Mouse (Mus musculus) limb, embryonic 15.5 days (tissue): Measurements from ENCODE around the gene Tuba8. TPM values are rescaled to one million over a fixed set of nuclear protein-coding genes. Genes with fewer than 3 reads are reported as not detected.

ENCODE experiments used
- ATAC-seq: fragments of 200-750 bp; cut with Nextera tagmentation; 2 replicates; pipeline ENCODE4 v1.8.0; 2017; ENCODE audit warnings: low read depth, moderate TSS enrichment; ENCODE audit not compliant: insufficient number of reproducible peaks, low FRiP score, low TSS enrichment
- H3K27ac ChIP-seq: fragments of 300-500 bp; sonication (generic); 2 replicates; pipeline ENCODE4 v1.5.1; 2015; ENCODE audit warnings: moderate library complexity, mild to moderate bottlenecking, inconsistent platforms
- H3K27me3 ChIP-seq: fragments of 300-500 bp; sonication (generic); 2 replicates; pipeline ENCODE4 v1.6.1; 2015; ENCODE audit warnings: inconsistent platforms
- H3K36me3 ChIP-seq: fragments of 300-500 bp; sonication (generic); 2 replicates; pipeline ENCODE4 v1.6.1; 2015; ENCODE audit warnings: inconsistent platforms
- H3K4me1 ChIP-seq: fragments of 300-500 bp; sonication (generic); 2 replicates; pipeline ENCODE4 v1.6.1; 2015; ENCODE audit warnings: inconsistent platforms
- H3K4me2 ChIP-seq: fragments of 300-500 bp; sonication (generic); 2 replicates; pipeline ENCODE4 v1.6.1; 2015; ENCODE audit warnings: mild to moderate bottlenecking, inconsistent platforms
- H3K4me3 ChIP-seq: fragments of 300-500 bp; sonication (generic); 2 replicates; pipeline ENCODE4 v1.5.1; 2015; ENCODE audit warnings: mild to moderate bottlenecking, inconsistent platforms
- H3K9ac ChIP-seq: fragments of 300-500 bp; sonication (generic); 2 replicates; pipeline ENCODE4 v1.6.1; 2015; ENCODE audit warnings: inconsistent platforms
- H3K9me3 ChIP-seq: fragments of 300-500 bp; sonication (generic); 2 replicates; pipeline ENCODE4 v1.6.1; 2016; ENCODE audit warnings: inconsistent platforms
- WGBS: fragments of 180-500 bp; shearing (Covaris S2); methylation state at CpG from one replicate; pipeline ENCODE4 v1.1.7; 2015; 5-methylcytosine and 5-hydroxymethylcytosine counted together
- polyA plus RNA-seq: library from polyadenylated mRNA; unstranded; fragments of >200 nt; fragmentation: Nextera tagmentation; extraction: Ambion mirVana; gene quantifications from 2 replicates; pipeline ENCODE4 v1.2.1, GENCODE M21; 2015

Tuba8 gene
- polyA plus RNA-seq, 1 experiment from 2014 or later = 16.3 TPM

- Histone ChIP-seq H3K4me2 (no peak overlapping the region), H3K36me3 (no peaks in the 10 kb centered on the region), H3K27ac (no peak overlapping the region), H3K9ac (no peak overlapping the region), H3K9me3 (no peaks in the 10 kb centered on the region), H3K4me3 (no peak overlapping the region), H3K4me1 (no peaks in the 10 kb centered on the region), H3K27me3 (peaks cover 8% of the 10 kb centered on the region; the same call in 1 of the 2 replicates)
- WGBS = 41% methylated on average over 10 of the region's 10 CpGs
- no peak for ATAC-seq
Observed at GRCm38 (mm10) chr6:121243161-121243560, 32.7 kb downstream of the Tuba8 start.

GRCm38 (mm10) chr6:121245127-121246036 is 34.9 kb downstream of the Tuba8 start, which contains the start of gene Usp18:
Usp18 (plus strand) TSS chr6:121245906.
- Histone ChIP-seq H3K4me3 (peak within 1 kb of the TSS; percentile 51), H3K4me2 (peak within 1 kb of the TSS; percentile 55), H3K36me3 (no peaks in the 10 kb centered on the region), H3K27me3 (peaks cover 8% of the 10 kb centered on the region; the same call in 1 of the 2 replicates), H3K9me3 (no peaks in the 10 kb centered on the region), H3K9ac (peak within 1 kb of the TSS; percentile 35; the same call in 1 of the 2 replicates), H3K4me1 (no peaks in the 10 kb centered on the region), H3K27ac (no peak within 1 kb of the TSS)
- ATAC-seq = peak; percentile 88
- WGBS = 6% methylated on average over 35 of the region's 35 CpGs

GRCm38 (mm10) chr6:121246037-121246361 is 35.5 kb downstream of the Tuba8 start:
- Histone ChIP-seq H3K27ac (no peak overlapping the region), H3K9ac (peak overlapping the region; percentile 35; the same call in 1 of the 2 replicates), H3K9me3 (no peaks in the 10 kb centered on the region), H3K4me2 (peak overlapping the region; percentile 55), H3K4me1 (no peaks in the 10 kb centered on the region), H3K27me3 (peaks cover 6% of the 10 kb centered on the region; the same call in 1 of the 2 replicates), H3K36me3 (no peaks in the 10 kb centered on the region), H3K4me3 (peak overlapping the region; percentile 51)
- WGBS = 4% methylated on average over 4 of the region's 4 CpGs
- ATAC-seq = 0 out of 2 replicates have a peak, but pooled peaks have one; percentile 9

GRCm38 (mm10) chr6:121250406-121250805 is 39.9 kb downstream of the Tuba8 start:
- ATAC-seq = no peak
- 68% methylated on average over 1 of the region's 1 CpGs for WGBS
- H3K4me1 ChIP-seq = no peaks in the 10 kb centered on the region
- no peaks in the 10 kb centered on the region for H3K9me3 ChIP-seq
- no peak overlapping the region for H3K27ac ChIP-seq
- H3K27me3 ChIP-seq = no peaks in the 10 kb centered on the region
- no peak overlapping the region for H3K4me3 ChIP-seq
- H3K9ac ChIP-seq = no peak overlapping the region
- H3K36me3 ChIP-seq = no peaks in the 10 kb centered on the region
- no peak overlapping the region for H3K4me2 ChIP-seq

- no peak overlapping the region for H3K27ac ChIP-seq
- H3K9me3 ChIP-seq = no peaks in the 10 kb centered on the region
- H3K4me3 ChIP-seq = no peak overlapping the region
- no peaks in the 10 kb centered on the region for H3K27me3 ChIP-seq
- H3K9ac ChIP-seq = no peak overlapping the region
- 62% methylated on average over 5 of the region's 5 CpGs for WGBS
- ATAC-seq = no peak
- no peak overlapping the region for H3K4me2 ChIP-seq
- H3K36me3 ChIP-seq = no peaks in the 10 kb centered on the region
- no peaks in the 10 kb centered on the region for H3K4me1 ChIP-seq
Observed at GRCm38 (mm10) chr6:121251256-121251655, 40.8 kb downstream of the Tuba8 start.

- Histone ChIP-seq H3K36me3 (no peaks in the 10 kb centered on the region), H3K9ac (no peak overlapping the region), H3K9me3 (no peaks in the 10 kb centered on the region), H3K4me2 (no peak overlapping the region), H3K4me3 (no peak overlapping the region), H3K27ac (no peak overlapping the region), H3K4me1 (no peaks in the 10 kb centered on the region), H3K27me3 (no peaks in the 10 kb centered on the region)
- ATAC-seq = no peak
- WGBS = 30% methylated on average over 9 of the region's 9 CpGs
Observed at GRCm38 (mm10) chr6:121260548-121260947, 50.1 kb downstream of the Tuba8 start.

GRCm38 (mm10) chr6:121261233-121261632 is 50.7 kb downstream of the Tuba8 start:
- Histone ChIP-seq H3K4me2 (no peak overlapping the region), H3K36me3 (no peaks in the 10 kb centered on the region), H3K4me1 (no peaks in the 10 kb centered on the region), H3K9me3 (no peaks in the 10 kb centered on the region), H3K9ac (no peak overlapping the region), H3K27ac (no peak overlapping the region), H3K4me3 (no peak overlapping the region), H3K27me3 (no peaks in the 10 kb centered on the region)
- 74% methylated on average over 8 of the region's 8 CpGs for WGBS
- no peak for ATAC-seq

- ATAC-seq = no peak
- H3K9me3 ChIP-seq = no peaks in the 10 kb centered on the region
Observed at GRCm38 (mm10) chr6:121262004-121262403, 51.5 kb downstream of the Tuba8 start.

GRCm38 (mm10) chr6:121262496-121262895 is 52.0 kb downstream of the Tuba8 start:
- Histone ChIP-seq H3K4me1 (no peaks in the 10 kb centered on the region), H3K4me2 (no peak overlapping the region), H3K4me3 (no peak overlapping the region), H3K27ac (no peak overlapping the region), H3K9me3 (no peaks in the 10 kb centered on the region), H3K36me3 (no peaks in the 10 kb centered on the region), H3K27me3 (no peaks in the 10 kb centered on the region), H3K9ac (no peak overlapping the region)
- 86% methylated on average over 11 of the region's 11 CpGs for WGBS
- ATAC-seq = no peak

More at GRCm38 (mm10) chr6:121262004-121262403, 51.5 kb downstream of the Tuba8 start:
- no peak overlapping the region for H3K4me2 ChIP-seq
- H3K4me1 ChIP-seq = no peaks in the 10 kb centered on the region
- no peak overlapping the region for H3K4me3 ChIP-seq
- no peak overlapping the region for H3K27ac ChIP-seq
- no peaks in the 10 kb centered on the region for H3K27me3 ChIP-seq
- H3K9ac ChIP-seq = no peak overlapping the region
- WGBS = 70% methylated on average over 10 of the region's 10 CpGs
- no peaks in the 10 kb centered on the region for H3K36me3 ChIP-seq

GRCm38 (mm10) chr6:121270156-121270555 is 59.7 kb downstream of the Tuba8 start:
- Histone ChIP-seq H3K36me3 (no peaks in the 10 kb centered on the region), H3K27ac (no peak overlapping the region), H3K9ac (no peak overlapping the region), H3K4me1 (0 out of 2 replicates have a peak, but pooled peaks cover 5% of the 10 kb centered on the region), H3K4me2 (no peak overlapping the region), H3K4me3 (no peak overlapping the region), H3K9me3 (no peaks in the 10 kb centered on the region), H3K27me3 (no peaks in the 10 kb centered on the region; the same call in 1 of the 2 replicates)
- ATAC-seq = no peak
- 77% methylated on average over 6 of the region's 6 CpGs for WGBS

- Histone ChIP-seq H3K27me3 (no peaks in the 10 kb centered on the region; the same call in 1 of the 2 replicates), H3K27ac (no peak overlapping the region), H3K4me3 (no peak overlapping the region), H3K36me3 (no peaks in the 10 kb centered on the region), H3K4me1 (0 out of 2 replicates have a peak, but pooled peaks cover 5% of the 10 kb centered on the region), H3K9me3 (no peaks in the 10 kb centered on the region), H3K9ac (no peak overlapping the region), H3K4me2 (no peak overlapping the region)
- no peak for ATAC-seq
- 12% methylated on average over 4 of the region's 4 CpGs for WGBS
Observed at GRCm38 (mm10) chr6:121271707-121272074, 61.2 kb downstream of the Tuba8 start.

GRCm38 (mm10) chr6:121272075-121272800 is 61.7 kb downstream of the Tuba8 start:
- peak; percentile 87 for ATAC-seq

More at GRCm38 (mm10) chr6:121272075-121272800, 61.7 kb downstream of the Tuba8 start:
- no peaks in the 10 kb centered on the region for H3K36me3 ChIP-seq
- H3K4me3 ChIP-seq = peak overlapping the region; percentile 46
- peak overlapping the region; percentile 59 for H3K4me2 ChIP-seq
- WGBS = 7% methylated on average over 17 of the region's 17 CpGs
- H3K4me1 ChIP-seq = 0 out of 2 replicates have a peak, but pooled peaks cover 5% of the 10 kb centered on the region
- H3K27ac ChIP-seq = peak overlapping the region; percentile 86
- H3K9me3 ChIP-seq = no peaks in the 10 kb centered on the region
- H3K27me3 ChIP-seq = no peaks in the 10 kb centered on the region; the same call in 1 of the 2 replicates
- H3K9ac ChIP-seq = no peak overlapping the region
